Mouse (Mus musculus) limb, embryonic 14.5 days (tissue): ENCODE measurements around the gene Gdf9. TPM values are rescaled to one million over a fixed set of nuclear protein-coding genes. Genes with fewer than 3 reads are reported as not detected.
"Not testable (repeated sequence)": the region's sequence is repeated elsewhere in the genome, so short reads cannot be mapped to it uniquely, and the experiment has no call there.

Experiments
- ATAC-seq: fragments of 200-750 bp; cut with Nextera tagmentation; 2 replicates; pipeline ENCODE4 v1.8.0; 2017; ENCODE audit warnings: low read depth, moderate number of reproducible peaks, moderate TSS enrichment; ENCODE audit not compliant: low FRiP score
- DNase-seq: peaks from one replicate; pipeline ENCODE4 v3.0.0-alpha.2; 2015; ENCODE audit warnings: low spot score
- H3K27ac ChIP-seq: fragments of 300-500 bp; sonication (generic); replicated peaks from 2 replicates; pipeline ENCODE4 v1.5.1; 2014; ENCODE audit warnings: low read depth, mild to moderate bottlenecking, low read length, moderate library complexity, mixed read lengths
- H3K27me3 ChIP-seq: fragments of 300-500 bp; sonication (generic); 2 replicates; pipeline ENCODE4 v1.6.1; 2014; ENCODE audit warnings: low read length, mixed read lengths; ENCODE audit not compliant: control insufficient read depth, insufficient read depth
- H3K36me3 ChIP-seq: fragments of 300-500 bp; sonication (generic); 2 replicates; pipeline ENCODE4 v1.6.1; 2014; ENCODE audit warnings: mild to moderate bottlenecking, low read length, moderate library complexity, mixed read lengths; ENCODE audit not compliant: control insufficient read depth, insufficient read depth
- H3K4me1 ChIP-seq: fragments of 300-500 bp; sonication (generic); 2 replicates; pipeline ENCODE4 v1.6.1; 2014; ENCODE audit warnings: antibody characterized with exemption, low read length, mixed read lengths; ENCODE audit not compliant: control insufficient read depth, insufficient read depth
- H3K4me2 ChIP-seq: fragments of 300-500 bp; sonication (generic); replicated peaks from 2 replicates; pipeline ENCODE4 v1.6.1; 2014; ENCODE audit warnings: low read depth, mild to moderate bottlenecking, low read length, moderate library complexity; ENCODE audit not compliant: severe bottlenecking
- H3K4me3 ChIP-seq: fragments of 300-500 bp; sonication (generic); replicated peaks from 2 replicates; pipeline ENCODE4 v1.5.1; 2014; ENCODE audit warnings: low read length
- H3K9ac ChIP-seq: fragments of 300-500 bp; sonication (generic); 2 replicates; pipeline ENCODE4 v1.6.1; 2014; ENCODE audit warnings: mild to moderate bottlenecking, low read depth, low read length, moderate library complexity; ENCODE audit not compliant: severe bottlenecking
- H3K9me3 ChIP-seq: fragments of 300-500 bp; sonication (generic); 2 replicates; pipeline ENCODE4 v1.6.1; 2016; ENCODE audit warnings: low read length; ENCODE audit not compliant: control insufficient read depth
- POLR2A ChIP-seq: fragments of 200-500 bp; IDR thresholded peaks from 2 replicates; pipeline ENCODE4 v1.8.0; 2012; ENCODE audit warnings: inconsistent platforms, mild to moderate bottlenecking, moderate library complexity, borderline replicate concordance; ENCODE audit not compliant: insufficient read depth, insufficient read length; ENCODE audit errors: extremely low read depth
- WGBS: fragments of 180-500 bp; shearing (Covaris S2); extraction: QIAGEN DNeasy Blood & Tissue Kit; methylation state at CpG from one replicate; pipeline ENCODE4 v1.1.7; 2014; 5-methylcytosine and 5-hydroxymethylcytosine counted together
- polyA plus RNA-seq, 2 experiments: library from polyadenylated mRNA; depleted of rRNA in 1 of 2; stranded (reverse) in 1 of 2; unstranded in 1 of 2; fragments of >200 nt; fragmentation: Nextera tagmentation in 1 of 2; extraction: Ambion mirVana in 1 of 2; gene quantifications; 2 replicates each; pipeline versions ENCODE4 v1.2.1 to v1.2.3; 2012 to 2014

Gdf9 gene
- polyA plus RNA-seq, 2 experiments, result 1.8 to 2.6 TPM

DNA sequence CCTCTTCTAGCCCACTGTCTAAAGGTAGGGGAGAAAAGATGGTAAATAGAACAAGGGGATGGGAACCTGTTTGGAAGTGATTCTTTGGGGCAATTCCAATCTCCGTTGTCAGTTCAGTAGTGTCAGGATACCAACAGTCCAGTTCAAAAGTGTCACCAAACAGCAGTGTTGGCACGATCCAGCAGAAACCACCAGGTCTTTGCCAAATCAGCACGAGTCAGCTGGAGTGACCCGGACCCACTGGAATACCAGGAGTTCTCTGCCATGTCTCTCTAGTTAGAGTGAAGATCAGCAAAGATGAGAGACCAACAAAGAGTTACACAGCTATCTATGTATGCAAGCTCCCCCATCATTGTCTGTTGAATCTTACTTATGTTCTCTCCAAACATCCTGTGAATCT, 17.0 kb upstream of the Gdf9 start:
- H3K4me2 ChIP-seq, result no peak overlapping the region
- no peak overlapping the region for H3K4me3 ChIP-seq
- H3K27me3 ChIP-seq, result no peaks in the 10 kb centered on the region
- ATAC-seq (no peak), DNase-seq (no peak)
- no peaks in the 10 kb centered on the region for H3K4me1 ChIP-seq
- peaks cover 93% of the 10 kb centered on the region for H3K36me3 ChIP-seq
- WGBS, result 94% methylated on average over 4 of the region's 4 CpGs
- H3K9ac ChIP-seq, result no peak overlapping the region
- H3K9me3 ChIP-seq, result no peaks in the 10 kb centered on the region
- no peak for TF ChIP-seq POLR2A
- H3K27ac ChIP-seq, result no peak overlapping the region

GRCm38 (mm10) chr11:53418048-53418447, 12.8 kb upstream of the Gdf9 start:
- DNase-seq (no peak), ATAC-seq (no peak)
- H3K4me3 ChIP-seq, result no peak overlapping the region
- H3K4me2 ChIP-seq, result no peak overlapping the region
- no peaks in the 10 kb centered on the region for H3K27me3 ChIP-seq
- H3K9ac ChIP-seq, result no peak overlapping the region
- no peak overlapping the region for H3K27ac ChIP-seq
- no peaks in the 10 kb centered on the region for H3K4me1 ChIP-seq
- peaks cover 73% of the 10 kb centered on the region for H3K36me3 ChIP-seq
- H3K9me3 ChIP-seq, result no peaks in the 10 kb centered on the region
- TF ChIP-seq POLR2A, result no peak

DNA sequence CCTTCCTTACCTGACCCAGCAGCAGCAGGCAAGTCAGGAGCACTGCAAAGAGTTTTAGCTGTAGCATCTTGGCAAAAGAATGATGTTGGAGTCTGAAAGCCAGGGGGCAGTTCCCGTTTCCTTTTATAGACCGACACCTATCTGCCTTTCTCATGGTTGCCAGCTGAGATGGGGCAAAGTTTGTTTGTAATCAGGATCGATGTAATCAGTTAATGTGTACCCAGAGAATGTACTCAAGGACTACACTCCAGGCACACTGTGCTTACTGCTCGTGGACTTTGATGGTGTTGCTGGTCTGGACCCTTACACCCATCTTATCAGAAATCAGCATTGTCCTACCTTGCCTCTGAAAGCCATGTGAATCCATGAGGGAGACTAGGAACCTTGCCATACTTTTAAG, 7.8 kb upstream of the Gdf9 start, which contains the start of gene Leap2:
Leap2 (minus strand) TSS at position 135 of the 400 bp plus-strand sequence.
- no peak within 1 kb of the TSS for H3K4me3 ChIP-seq
- no peak for TF ChIP-seq POLR2A
- 92% methylated on average over 4 of the region's 4 CpGs for WGBS
- peaks cover 34% of the 10 kb centered on the region for H3K36me3 ChIP-seq
- H3K27me3 ChIP-seq, result no peaks in the 10 kb centered on the region
- no peak within 1 kb of the TSS for H3K27ac ChIP-seq
- no peaks in the 10 kb centered on the region for H3K4me1 ChIP-seq
- DNase-seq (no peak), ATAC-seq (no peak)
- H3K9ac ChIP-seq, result no peak within 1 kb of the TSS
- H3K9me3 ChIP-seq, result no peaks in the 10 kb centered on the region
- H3K4me2 ChIP-seq, result no peak within 1 kb of the TSS

- no peak for ATAC-seq
- Histone ChIP-seq H3K4me3 (no peak overlapping the region), H3K36me3 (peaks cover 29% of the 10 kb centered on the region), H3K4me2 (no peak overlapping the region), H3K27ac (no peak overlapping the region), H3K27me3 (no peaks in the 10 kb centered on the region), H3K9ac (no peak overlapping the region), H3K4me1 (peaks cover 6% of the 10 kb centered on the region), H3K9me3 (no peaks in the 10 kb centered on the region)
- no peak for TF ChIP-seq POLR2A
- DNase-seq, result no peak
- WGBS, result 80% methylated on average over 2 of the region's 2 CpGs
Measured at GRCm38 (mm10) chr11:53424826-53425225, 6.0 kb upstream of the Gdf9 start.

- WGBS, result 56% methylated on average over 3 of the region's 3 CpGs
- Histone ChIP-seq H3K27me3 (no peaks in the 10 kb centered on the region), H3K4me1 (peaks cover 6% of the 10 kb centered on the region), H3K36me3 (peaks cover 25% of the 10 kb centered on the region), H3K4me2 (no peak overlapping the region), H3K27ac (no peak overlapping the region), H3K4me3 (no peak overlapping the region), H3K9me3 (no peaks in the 10 kb centered on the region), H3K9ac (no peak overlapping the region)
- TF ChIP-seq POLR2A, result no peak
- DNase-seq (no peak), ATAC-seq (no peak)
Measured at GRCm38 (mm10) chr11:53425251-53425650, 5.6 kb upstream of the Gdf9 start.

- DNase-seq (no peak), ATAC-seq (no peak)
- TF ChIP-seq POLR2A, result no peak
- Histone ChIP-seq H3K4me2 (no peak overlapping the region), H3K4me1 (peaks cover 6% of the 10 kb centered on the region), H3K9ac (no peak overlapping the region), H3K4me3 (no peak overlapping the region), H3K27ac (no peak overlapping the region), H3K27me3 (no peaks in the 10 kb centered on the region), H3K9me3 (no peaks in the 10 kb centered on the region), H3K36me3 (peaks cover 24% of the 10 kb centered on the region)
- WGBS, result 75% methylated on average over 6 of the region's 6 CpGs
Measured at GRCm38 (mm10) chr11:53425711-53426255, 5.0 kb upstream of the Gdf9 start.

GRCm38 (mm10) chr11:53426914-53427313, 3.9 kb upstream of the Gdf9 start:
- DNase-seq, H3K4me1 ChIP-seq, H3K27ac ChIP-seq, H3K4me2 ChIP-seq, H3K9ac ChIP-seq, H3K4me3 ChIP-seq, H3K27me3 ChIP-seq, H3K9me3 ChIP-seq, ATAC-seq: not testable (repeated sequence)
- peaks cover 16% of the 10 kb centered on the region for H3K36me3 ChIP-seq
- WGBS, result 86% methylated on average over 3 of the region's 3 CpGs
